Mouse (Mus musculus) small intestine, adult 2 months (tissue): ENCODE measurements around the gene RPS10-NUDT3. TPM values are rescaled to one million over a fixed set of nuclear protein-coding genes. Genes with fewer than 3 reads are reported as not detected.

ENCODE experiments used
- H3K27ac ChIP-seq: fragments of 200-500 bp; 2 replicates; pipeline ENCODE4 v1.5.1; 2012; ENCODE audit warnings: low read depth, low read length, control low read depth, inconsistent platforms; ENCODE audit not compliant: insufficient read depth
- H3K27me3 ChIP-seq: fragments of 200-500 bp; 2 replicates; pipeline ENCODE4 v1.6.1; 2012; ENCODE audit warnings: mild to moderate bottlenecking, moderate library complexity, low read length, inconsistent platforms; ENCODE audit not compliant: control insufficient read depth, insufficient read depth
- H3K36me3 ChIP-seq: fragments of 200-500 bp; 2 replicates; pipeline ENCODE4 v1.6.1; 2012; ENCODE audit warnings: mild to moderate bottlenecking, low read length, control low read depth, inconsistent platforms; ENCODE audit not compliant: control insufficient read depth, insufficient read depth
- H3K4me1 ChIP-seq: fragments of 200-500 bp; 2 replicates; pipeline ENCODE4 v1.6.1; 2012; ENCODE audit warnings: low read length, inconsistent platforms, mixed read lengths; ENCODE audit not compliant: control insufficient read depth, insufficient read depth, insufficient read length
- H3K4me3 ChIP-seq: fragments of 200-500 bp; 2 replicates; pipeline ENCODE4 v1.5.1; 2012; ENCODE audit warnings: low read depth, mild to moderate bottlenecking, control low read depth, inconsistent platforms, low read length, moderate library complexity
- CTCF ChIP-seq: fragments of 200-500 bp; IDR thresholded peaks from 2 replicates; pipeline ENCODE4 v1.5.1; 2012; ENCODE audit warnings: low read depth, mild to moderate bottlenecking, control low read depth, inconsistent platforms, low read length, moderate library complexity, mixed read lengths; ENCODE audit not compliant: insufficient replicate concordance, insufficient read length; ENCODE audit errors: extremely low read depth
- POLR2A ChIP-seq: fragments of 200-500 bp; IDR thresholded peaks from 2 replicates; pipeline ENCODE4 v1.6.1; 2012; ENCODE audit warnings: low read depth, mild to moderate bottlenecking, control low read depth, inconsistent platforms, low read length, moderate library complexity
- WGBS: fragments of 180-500 bp; shearing (Covaris S2); methylation state at CpG from one replicate; pipeline ENCODE4 v1.1.7; 2018; 5-methylcytosine and 5-hydroxymethylcytosine counted together
- polyA plus RNA-seq: library from polyadenylated mRNA; depleted of rRNA; stranded (reverse); fragments of >200 nt; gene quantifications from 2 replicates; pipeline ENCODE4 v1.2.3, GENCODE M21; 2012

RPS10-NUDT3 gene
- polyA plus RNA-seq, 1 experiment = not detected

DNA sequence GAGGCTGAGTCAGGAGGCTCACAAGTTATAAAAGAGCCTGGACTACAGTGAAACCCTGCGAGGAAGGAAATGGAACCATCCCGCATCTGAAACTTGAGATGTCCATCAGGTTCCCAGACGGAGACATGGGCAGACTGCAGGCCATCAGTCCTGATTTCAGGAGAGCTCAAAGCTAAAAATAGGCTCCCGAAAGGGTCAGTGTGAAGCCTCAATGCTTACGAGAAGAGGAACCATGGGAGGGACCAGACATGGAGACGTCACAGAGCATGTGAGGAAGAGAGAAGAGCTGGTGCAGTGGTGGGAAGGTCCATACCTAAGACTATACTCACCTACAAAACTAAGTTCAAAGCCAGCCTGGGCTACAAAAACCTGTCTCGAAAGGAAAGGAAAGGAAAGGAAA, 19.6 kb downstream of the RPS10-NUDT3 start:
- Histone ChIP-seq H3K4me3 (no peak overlapping the region), H3K36me3 (no peaks in the 10 kb centered on the region), H3K4me1 (no peaks in the 10 kb centered on the region; the same call in 1 of the 2 replicates), H3K27ac (no peak overlapping the region), H3K27me3 (no peaks in the 10 kb centered on the region)
- WGBS = 71% methylated on average over 7 of the region's 7 CpGs
- TF ChIP-seq CTCF (no peak), POLR2A (no peak)

DNA sequence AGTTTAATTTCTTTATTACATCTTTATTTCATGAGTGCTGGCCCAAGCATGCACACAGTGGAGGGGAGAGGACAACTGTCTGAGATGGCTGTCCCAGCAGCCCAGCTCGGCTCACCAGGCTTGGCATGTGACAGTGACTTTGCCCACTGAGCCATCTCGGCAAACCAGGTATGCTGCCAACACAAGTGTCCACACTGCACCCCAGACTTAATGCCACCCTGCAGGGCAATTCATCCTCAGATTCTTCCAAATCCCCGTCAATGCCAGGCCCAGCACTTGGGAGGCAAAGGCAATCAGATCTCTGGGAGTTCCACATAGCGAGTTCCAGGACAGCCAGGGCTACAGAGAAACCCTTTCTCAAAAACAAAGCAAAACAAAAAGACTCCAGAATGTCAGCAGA, 22.0 kb downstream of the RPS10-NUDT3 start:
- WGBS = 77% methylated on average over 4 of the region's 4 CpGs
- H3K4me3 ChIP-seq = no peak overlapping the region
- peaks cover 2% of the 10 kb centered on the region; the same call in 1 of the 2 replicates for H3K36me3 ChIP-seq
- H3K27ac ChIP-seq = no peak overlapping the region
- no peak for TF ChIP-seq POLR2A
- no peak for TF ChIP-seq CTCF
- H3K27me3 ChIP-seq = no peaks in the 10 kb centered on the region
- no peaks in the 10 kb centered on the region; the same call in 1 of the 2 replicates for H3K4me1 ChIP-seq

DNA sequence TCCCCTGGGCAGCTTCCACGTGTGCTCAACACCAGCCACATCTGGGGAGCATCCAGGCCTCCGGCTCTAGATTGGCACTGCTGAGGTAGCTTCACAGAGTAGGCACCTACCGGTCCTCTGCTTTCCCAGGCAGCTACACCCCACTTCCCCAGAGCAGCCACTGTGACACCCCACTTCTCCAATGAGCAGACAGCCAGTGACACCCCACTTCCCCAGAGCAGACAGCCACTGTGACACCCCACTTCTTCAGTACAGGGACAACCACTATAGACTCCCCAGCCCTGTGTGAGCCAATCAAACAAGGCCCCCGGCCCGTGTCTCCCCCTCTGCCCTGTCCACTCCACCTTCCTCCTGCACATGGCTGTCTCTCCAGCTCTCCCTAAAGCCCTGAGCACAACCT, 23.0 kb downstream of the RPS10-NUDT3 start:
- 67% methylated on average over 5 of the region's 5 CpGs for WGBS
- Histone ChIP-seq H3K27ac (no peak overlapping the region), H3K36me3 (peaks cover 2% of the 10 kb centered on the region; the same call in 1 of the 2 replicates), H3K4me1 (no peaks in the 10 kb centered on the region), H3K27me3 (no peaks in the 10 kb centered on the region), H3K4me3 (no peak overlapping the region)
- TF ChIP-seq POLR2A (no peak), CTCF (no peak)

- TF ChIP-seq CTCF = no peak
- TF ChIP-seq POLR2A = no peak
- no peaks in the 10 kb centered on the region for H3K4me1 ChIP-seq
- H3K4me3 ChIP-seq = no peak overlapping the region
- 51% methylated on average over 3 of the region's 3 CpGs for WGBS
- H3K27me3 ChIP-seq = no peaks in the 10 kb centered on the region
- H3K36me3 ChIP-seq = peaks cover 2% of the 10 kb centered on the region; the same call in 1 of the 2 replicates
- H3K27ac ChIP-seq = no peak overlapping the region
Observed at GRCm38 (mm10) chr17:27611519-27611884, 23.5 kb downstream of the RPS10-NUDT3 start.

GRCm38 (mm10) chr17:27610679-27611518, 24.1 kb downstream of the RPS10-NUDT3 start:
- 80% methylated on average over 10 of the region's 10 CpGs for WGBS
- Histone ChIP-seq H3K27me3 (no peaks in the 10 kb centered on the region), H3K4me1 (no peaks in the 10 kb centered on the region), H3K4me3 (no peak overlapping the region), H3K36me3 (peaks cover 2% of the 10 kb centered on the region; the same call in 1 of the 2 replicates), H3K27ac (no peak overlapping the region)
- no peak for TF ChIP-seq POLR2A
- TF ChIP-seq CTCF = no peak

DNA sequence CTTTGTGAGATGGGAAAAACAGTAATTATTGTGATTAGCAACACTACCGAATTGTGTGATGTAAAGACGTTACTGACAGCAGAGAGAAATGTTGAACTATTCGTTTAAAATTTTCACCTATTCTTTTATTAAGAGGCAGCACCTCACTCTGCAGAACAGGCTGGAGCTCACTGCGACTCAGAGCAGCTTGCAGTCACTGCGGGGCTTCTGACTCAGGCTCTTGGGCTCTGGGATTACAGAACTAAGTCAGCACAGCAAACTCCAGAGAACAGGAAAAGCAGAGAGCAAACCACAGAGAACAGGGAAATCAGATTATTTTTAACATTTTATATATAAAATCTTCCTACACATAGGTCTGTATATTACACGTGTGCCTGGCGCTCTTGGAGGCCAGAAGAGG, 25.4 kb downstream of the RPS10-NUDT3 start:
- WGBS = 90% methylated on average over 7 of the region's 7 CpGs
- H3K36me3 ChIP-seq = peaks cover 2% of the 10 kb centered on the region; the same call in 1 of the 2 replicates
- no peak overlapping the region for H3K27ac ChIP-seq
- H3K27me3 ChIP-seq = no peaks in the 10 kb centered on the region
- H3K4me3 ChIP-seq = no peak overlapping the region
- no peaks in the 10 kb centered on the region for H3K4me1 ChIP-seq
- no peak for TF ChIP-seq POLR2A
- TF ChIP-seq CTCF = no peak

- Histone ChIP-seq H3K36me3 (peaks cover 2% of the 10 kb centered on the region; the same call in 1 of the 2 replicates), H3K4me3 (no peak overlapping the region), H3K27me3 (no peaks in the 10 kb centered on the region), H3K4me1 (no peaks in the 10 kb centered on the region), H3K27ac (no peak overlapping the region)
- 76% methylated on average over 21 of the region's 21 CpGs for WGBS
- no peak for TF ChIP-seq POLR2A
- TF ChIP-seq CTCF = no peak
Observed at GRCm38 (mm10) chr17:27603522-27604234, 31.3 kb downstream of the RPS10-NUDT3 start.
